Mouse (Mus musculus) hindbrain, embryonic 12.5 days (tissue): ENCODE measurements around the gene Gm28047. TPM values are rescaled to one million over a fixed set of nuclear protein-coding genes. Genes with fewer than 3 reads are reported as not detected.

ENCODE experiments used
- ATAC-seq: fragments of 200-750 bp; cut with Nextera tagmentation; 2 replicates; pipeline ENCODE4 v1.8.0; 2017; ENCODE audit warnings: moderate TSS enrichment; ENCODE audit not compliant: low FRiP score
- H3K27ac ChIP-seq: fragments of 300-500 bp; sonication (generic); 2 replicates; pipeline ENCODE4 v1.5.1; 2016; ENCODE audit warnings: mild to moderate bottlenecking
- H3K27me3 ChIP-seq: fragments of 300-500 bp; sonication (generic); 2 replicates; pipeline ENCODE4 v1.6.1; 2016; ENCODE audit warnings: mild to moderate bottlenecking
- H3K36me3 ChIP-seq: fragments of 300-500 bp; sonication (generic); 2 replicates; pipeline ENCODE4 v1.6.1; 2016; ENCODE audit warnings: mild to moderate bottlenecking
- H3K4me1 ChIP-seq: fragments of 300-500 bp; sonication (generic); 2 replicates; pipeline ENCODE4 v1.6.1; 2016
- H3K4me2 ChIP-seq: fragments of 300-500 bp; sonication (generic); replicated peaks from 2 replicates; pipeline ENCODE4 v1.6.1; 2016; ENCODE audit warnings: mild to moderate bottlenecking
- H3K4me3 ChIP-seq: fragments of 300-500 bp; sonication (generic); 2 replicates; pipeline ENCODE4 v1.5.1; 2016; ENCODE audit warnings: mild to moderate bottlenecking
- H3K9ac ChIP-seq: fragments of 300-500 bp; sonication (generic); 2 replicates; pipeline ENCODE4 v1.6.1; 2016; ENCODE audit warnings: mild to moderate bottlenecking, moderate library complexity
- H3K9me3 ChIP-seq: fragments of 300-500 bp; sonication (generic); replicated peaks from 2 replicates; pipeline ENCODE4 v1.6.1; 2016; ENCODE audit warnings: mild to moderate bottlenecking
- WGBS: fragments of 180-500 bp; shearing (Covaris S2); methylation state at CpG from one replicate; pipeline ENCODE4 v1.1.7; 2016; 5-methylcytosine and 5-hydroxymethylcytosine counted together
- microRNA counts: library from miRNA; unstranded; fragments of <30 nt; microRNA quantifications from one replicate; lab custom pipeline; 2017
- microRNA-seq: library from miRNA; unstranded; fragments of <30 nt; microRNA quantifications from one replicate; pipeline ENCODE4, GENCODE M21; 2017
- polyA plus RNA-seq: library from polyadenylated mRNA; unstranded; fragments of >200 nt; fragmentation: Nextera tagmentation; extraction: Ambion mirVana; gene quantifications from 2 replicates; pipeline ENCODE4 v1.2.1, GENCODE M21; 2016

Gene Gm28047
- polyA plus RNA-seq, 1 experiment from 2014 or later: not detected

DNA sequence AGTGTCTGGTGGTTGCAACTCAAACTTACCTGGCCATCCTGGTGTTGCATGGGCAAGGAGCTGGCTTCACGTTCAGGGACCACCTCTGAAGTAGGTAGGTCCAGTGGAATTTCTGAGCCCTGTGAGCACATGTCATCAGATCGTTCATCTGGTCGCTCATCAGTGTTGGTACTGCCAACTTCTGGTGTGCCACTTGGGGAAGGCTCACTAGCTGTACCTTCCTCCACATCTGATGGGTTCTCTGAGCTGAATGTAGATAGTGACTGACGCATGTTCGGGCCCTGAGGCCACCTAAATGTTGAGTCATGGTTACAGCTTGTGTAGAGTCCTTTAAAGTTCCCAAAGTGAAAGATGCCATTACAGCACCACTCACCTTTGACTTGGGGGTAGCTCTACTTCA, 124.4 kb downstream of the Gm28047 start:
- ATAC-seq: no peak
- H3K4me1 ChIP-seq: no peaks in the 10 kb centered on the region
- H3K9me3 ChIP-seq: no peaks in the 10 kb centered on the region
- H3K9ac ChIP-seq: no peak overlapping the region
- H3K27me3 ChIP-seq: no peaks in the 10 kb centered on the region
- H3K4me2 ChIP-seq: no peak overlapping the region
- H3K4me3 ChIP-seq: no peak overlapping the region
- H3K36me3 ChIP-seq: peaks cover 88% of the 10 kb centered on the region
- no peak overlapping the region for H3K27ac ChIP-seq
- WGBS: 92% methylated on average over 5 of the region's 5 CpGs

DNA sequence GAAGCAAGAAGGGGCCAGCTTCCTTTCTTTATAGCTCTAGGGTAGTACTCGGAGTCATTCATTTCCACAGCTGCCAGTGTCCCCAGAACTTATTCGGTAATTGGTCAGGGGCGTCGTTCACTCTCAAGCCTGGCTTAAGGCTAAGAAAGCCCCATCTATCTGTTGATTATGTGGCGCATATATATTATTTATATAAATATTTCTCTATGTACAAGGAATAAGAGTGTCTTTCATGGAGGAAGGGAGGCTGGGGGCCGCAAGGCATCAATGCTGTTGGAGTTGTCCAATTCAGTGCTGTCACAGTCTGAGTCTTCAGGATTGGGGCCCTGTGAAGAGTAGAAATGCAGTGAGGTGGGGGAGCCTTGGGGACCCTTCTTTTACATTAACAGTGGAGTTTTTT, 125.0 kb downstream of the Gm28047 start:
- H3K4me2 ChIP-seq: no peak overlapping the region
- no peak overlapping the region for H3K27ac ChIP-seq
- H3K36me3 ChIP-seq: peaks cover 87% of the 10 kb centered on the region

DNA sequence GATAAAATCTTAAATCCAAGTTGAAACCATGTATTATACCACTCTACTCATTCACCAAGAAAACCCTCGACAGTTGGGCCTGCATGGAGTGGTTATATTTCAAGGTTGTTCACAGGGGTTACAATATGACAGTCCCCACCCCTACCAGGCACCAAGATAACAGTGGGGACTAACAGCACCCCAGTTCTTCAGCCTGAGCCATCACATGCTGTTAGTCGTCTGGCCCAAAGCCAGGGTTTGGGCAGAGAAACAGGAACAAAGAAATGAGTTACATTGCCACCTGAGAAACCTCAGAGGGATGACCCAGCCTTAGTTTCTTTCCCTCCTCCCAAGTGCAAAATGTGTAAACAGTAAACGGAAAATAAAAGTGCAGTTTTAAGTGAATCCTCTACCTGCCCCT, 125.5 kb downstream of the Gm28047 start:
- H3K9ac ChIP-seq: no peak overlapping the region
- ATAC-seq: no peak
- peaks cover 88% of the 10 kb centered on the region for H3K36me3 ChIP-seq
- H3K4me3 ChIP-seq: no peak overlapping the region
- H3K9me3 ChIP-seq: no peaks in the 10 kb centered on the region
- no peaks in the 10 kb centered on the region for H3K27me3 ChIP-seq
- H3K27ac ChIP-seq: no peak overlapping the region
- WGBS: 81% methylated on average over 3 of the region's 3 CpGs
- H3K4me2 ChIP-seq: no peak overlapping the region
- H3K4me1 ChIP-seq: no peaks in the 10 kb centered on the region

More for the DNA sequence above, 125.0 kb downstream of the Gm28047 start:
- Histone ChIP-seq H3K9me3 (no peaks in the 10 kb centered on the region), H3K4me1 (no peaks in the 10 kb centered on the region), H3K9ac (no peak overlapping the region), H3K27me3 (no peaks in the 10 kb centered on the region), H3K4me3 (no peak overlapping the region)
- 90% methylated on average over 6 of the region's 6 CpGs for WGBS
- ATAC-seq: no peak

DNA sequence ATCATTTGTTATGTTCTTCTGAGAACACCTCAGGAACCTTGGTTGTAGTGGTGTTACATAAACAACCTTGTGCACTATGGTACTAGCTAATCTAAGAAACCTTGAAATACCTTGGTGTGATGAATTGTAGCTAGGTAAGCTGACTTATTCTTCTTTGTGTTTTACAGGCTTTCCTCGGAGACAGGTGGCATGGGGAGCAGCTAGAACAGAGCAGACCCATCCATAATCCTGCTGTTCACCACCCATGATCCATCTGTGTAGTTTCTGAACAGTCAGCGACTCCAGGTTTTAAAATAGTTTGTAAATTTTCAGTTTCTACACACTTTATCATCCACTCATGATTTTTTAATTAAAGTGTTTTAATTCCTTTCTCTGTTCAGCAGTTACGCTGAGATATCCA, 126.5 kb downstream of the Gm28047 start:
- 92% methylated on average over 3 of the region's 3 CpGs for WGBS
- peaks cover 86% of the 10 kb centered on the region for H3K36me3 ChIP-seq

DNA sequence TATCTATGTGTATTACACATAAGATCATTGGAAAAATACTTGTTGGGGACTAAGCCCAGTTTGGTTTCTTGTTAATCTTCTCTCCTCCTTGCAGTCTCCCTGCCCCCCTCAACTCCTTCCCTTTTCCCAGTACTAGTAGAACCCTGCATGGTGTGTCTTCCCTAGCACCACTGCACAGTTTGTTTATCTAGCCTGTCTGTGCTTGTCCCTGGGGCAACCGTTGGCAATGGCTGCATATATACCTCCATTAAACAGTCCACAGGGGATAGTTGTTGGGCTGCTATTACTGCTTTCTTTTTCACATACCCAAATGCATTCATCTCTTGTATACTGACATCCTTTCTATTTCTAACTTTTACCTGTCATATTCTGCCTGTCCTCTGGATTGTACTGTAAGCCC, 137.2 kb downstream of the Gm28047 start:
- no peaks in the 10 kb centered on the region for H3K9me3 ChIP-seq
- ATAC-seq: no peak
- peaks cover 80% of the 10 kb centered on the region for H3K36me3 ChIP-seq
- no peak overlapping the region for H3K4me3 ChIP-seq
- H3K4me1 ChIP-seq: no peaks in the 10 kb centered on the region
- no peaks in the 10 kb centered on the region for H3K27me3 ChIP-seq
- WGBS: 65% methylated on average over 1 of the region's 1 CpGs
- no peak overlapping the region for H3K4me2 ChIP-seq
- H3K27ac ChIP-seq: no peak overlapping the region
- H3K9ac ChIP-seq: no peak overlapping the region

More for the DNA sequence above, 126.5 kb downstream of the Gm28047 start:
- H3K27me3 ChIP-seq: no peaks in the 10 kb centered on the region
- H3K4me1 ChIP-seq: no peaks in the 10 kb centered on the region
- no peaks in the 10 kb centered on the region for H3K9me3 ChIP-seq
- no peak overlapping the region for H3K4me2 ChIP-seq
- H3K4me3 ChIP-seq: no peak overlapping the region
- ATAC-seq: no peak
- no peak overlapping the region for H3K9ac ChIP-seq
- no peak overlapping the region for H3K27ac ChIP-seq

DNA sequence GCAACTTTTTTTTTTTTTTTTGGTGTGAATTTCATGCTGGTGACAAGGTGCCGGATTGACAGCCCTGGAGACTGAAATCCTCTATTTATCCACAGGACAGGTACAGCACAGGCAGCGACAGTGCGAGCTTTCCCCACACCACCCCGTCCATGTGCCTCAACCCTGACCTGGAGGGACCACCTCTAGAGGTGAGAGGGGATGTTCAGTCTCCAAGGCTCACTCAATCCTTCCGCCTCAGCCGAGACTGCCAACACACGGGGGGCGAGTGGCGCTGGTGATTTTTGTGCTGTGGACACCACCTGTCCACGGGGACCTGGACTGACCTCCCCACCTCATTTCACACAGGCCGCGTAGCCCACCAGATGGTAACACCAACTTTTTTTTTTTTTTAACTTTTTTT, 139.0 kb downstream of the Gm28047 start:
- 94% methylated on average over 12 of the region's 12 CpGs for WGBS
- Histone ChIP-seq H3K9me3 (no peaks in the 10 kb centered on the region), H3K4me2 (no peak overlapping the region), H3K9ac (no peak overlapping the region), H3K27me3 (no peaks in the 10 kb centered on the region), H3K4me1 (no peaks in the 10 kb centered on the region), H3K4me3 (no peak overlapping the region), H3K36me3 (peaks cover 86% of the 10 kb centered on the region), H3K27ac (no peak overlapping the region)
- ATAC-seq: no peak

DNA sequence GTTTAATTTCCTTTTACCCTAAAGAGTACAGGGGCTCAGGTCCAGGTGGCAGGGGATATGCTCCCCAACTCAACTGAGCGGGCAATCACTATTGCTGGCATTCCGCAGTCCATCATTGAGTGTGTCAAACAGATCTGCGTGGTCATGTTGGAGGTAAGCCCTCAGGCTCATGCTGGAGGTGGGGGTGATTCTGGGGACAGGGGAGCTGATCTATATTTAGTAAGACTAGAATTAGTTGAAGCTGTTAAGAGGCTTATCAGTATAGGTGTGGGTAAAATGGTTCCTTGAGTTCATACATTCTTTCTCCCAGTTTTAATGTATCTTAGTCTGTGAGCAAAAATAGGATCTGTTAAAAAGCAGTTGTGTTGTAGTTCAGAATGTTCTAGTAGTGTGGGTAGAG, 141.7 kb downstream of the Gm28047 start:
- Histone ChIP-seq H3K27me3 (no peaks in the 10 kb centered on the region), H3K27ac (no peak overlapping the region), H3K9me3 (no peaks in the 10 kb centered on the region), H3K4me1 (no peaks in the 10 kb centered on the region), H3K4me2 (no peak overlapping the region), H3K36me3 (peaks cover 75% of the 10 kb centered on the region), H3K9ac (no peak overlapping the region), H3K4me3 (no peak overlapping the region)
- WGBS: 95% methylated on average over 3 of the region's 3 CpGs
- no peak for ATAC-seq

DNA sequence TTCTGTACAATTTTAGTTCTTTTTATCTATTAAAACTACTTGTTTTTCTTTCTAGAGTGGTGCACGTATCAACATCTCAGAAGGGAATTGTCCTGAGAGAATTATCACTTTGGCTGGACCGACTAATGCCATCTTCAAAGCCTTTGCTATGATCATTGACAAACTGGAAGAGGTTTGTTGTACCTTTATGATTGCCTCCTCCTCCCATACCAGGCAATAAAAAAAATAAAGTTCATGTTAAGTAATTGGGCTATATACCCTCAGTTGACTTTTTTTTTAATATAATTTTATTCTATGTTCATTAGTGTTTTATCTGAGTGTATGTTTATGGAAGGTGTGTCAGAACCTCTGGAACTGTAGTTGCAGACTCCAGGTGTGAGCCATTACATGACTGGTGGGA, 150.3 kb downstream of the Gm28047 start:
- ATAC-seq: no peak
- peaks cover 46% of the 10 kb centered on the region for H3K36me3 ChIP-seq
- H3K9ac ChIP-seq: no peak overlapping the region
- no peak overlapping the region for H3K27ac ChIP-seq
- no peaks in the 10 kb centered on the region for H3K9me3 ChIP-seq
- peaks cover 7% of the 10 kb centered on the region for H3K4me1 ChIP-seq
- no peak overlapping the region for H3K4me3 ChIP-seq
- no peaks in the 10 kb centered on the region for H3K27me3 ChIP-seq
- WGBS: 93% methylated on average over 2 of the region's 2 CpGs
- H3K4me2 ChIP-seq: no peak overlapping the region

MicroRNA genes within 50 kb of the gene (microRNA counts, 519-probe panel; counts per million panel counts)
- 470 counts per million, percentile 58 among the panel's probes with 10 or more counts for microRNA mmu-miR-688 (lab: Ali Mortazavi, UCI)

Small RNAs within 50 kb of the gene (microRNA-seq; reads per million reads assigned to microRNA genes)
- gene Mir688: not detected

Other genes starting within 250 kb of the Gm28047 start
- gene Sp1, start 218.9 kb downstream of the Gm28047 start, polyA plus RNA-seq: 9.1 and 9.3 TPM in 2 replicates
- 0.23 TPM in 1 of 2 replicates, not detected in the other for gene Amhr2, start 179.7 kb downstream of the Gm28047 start, polyA plus RNA-seq
- 89.7 and 91.3 TPM in 2 replicates for gene Prr13, start 166.0 kb downstream of the Gm28047 start, polyA plus RNA-seq
- 153 and 161 TPM in 2 replicates for gene Pcbp2, start 154.5 kb downstream of the Gm28047 start, polyA plus RNA-seq
- gene Gm10337, start 121.3 kb downstream of the Gm28047 start, polyA plus RNA-seq: 4.3 and 6.6 TPM in 2 replicates
- 45.5 and 46.0 TPM in 2 replicates for gene Map3k12, start 108.0 kb downstream of the Gm28047 start, polyA plus RNA-seq
- 93.0 and 94.0 TPM in 2 replicates for gene Tarbp2, start 106.9 kb downstream of the Gm28047 start, polyA plus RNA-seq
- 3.6 and 4.3 TPM in 2 replicates for gene Npff, start 100.1 kb downstream of the Gm28047 start, polyA plus RNA-seq
- 23.6 and 24.5 TPM in 2 replicates for gene Atf7, start 397 bp upstream of the Gm28047 start, polyA plus RNA-seq
- gene Atp5g2, start 47.3 kb upstream of the Gm28047 start, polyA plus RNA-seq: 53.9 and 60.4 TPM in 2 replicates
- 47.3 and 49.1 TPM in 2 replicates for gene Calcoco1, start 97.1 kb upstream of the Gm28047 start, polyA plus RNA-seq